ENCODE assay signal across 9 mouse cellular contexts in genomic region chr3:101599920-101600741, GRCm38 (mm10). TPM values are rescaled to one million over a fixed set of nuclear protein-coding genes. Genes with fewer than 3 reads are reported as not detected.
DNase-seq lines count a peak whose midpoint lies in the region; ATAC-seq lines count a peak whose summit lies in the region.
"Had no signal": no experiment of that assay in that cellular context is flagged by ENCODE, and none has a peak within 500 bp of the region (broad histone marks: within the 10 kb centered on the region; RNA-seq: fewer than 3 reads in every experiment).

No protein-coding gene starts in this region.

- peak; percentile 38 for DNase-seq in adrenal gland, adult 2 months
- no peak for DNase-seq in adrenal gland, postnatal 10 days
- DNase-seq in 416B (ENCODE audit: low read depth): peak; percentile 82
- no peak for DNase-seq in spleen, postnatal 14 days (ENCODE audit: low spot score in 2 of 2)
- DNase-seq in gastrocnemius, postnatal 25 days: no peak
- DNase-seq in spleen, postnatal 36 days (ENCODE audit: low spot score in 2 of 2): no peak

- peaks cover 67% of the 10 kb centered on the region for H3K4me1 ChIP-seq in forebrain, embryonic 16.5 days (replicated peaks; ENCODE audit: control insufficient read depth, insufficient read depth, low read length)
- H3K4me1 ChIP-seq in liver, embryonic 16.5 days (ENCODE audit: control insufficient read depth, low read depth, low read length): peaks cover 71% of the 10 kb centered on the region

- no peak overlapping the region for H3K4me3 ChIP-seq in forebrain, embryonic 16.5 days (replicated peaks; ENCODE audit: low read length)
- H3K4me3 ChIP-seq in liver, embryonic 16.5 days (ENCODE audit: low read depth, low read length): no peak overlapping the region
- H3K4me3 ChIP-seq: erythroblast, embryonic 14.5 days had no signal

- peak overlapping the region; percentile 13 for H3K4me2 ChIP-seq in forebrain, embryonic 16.5 days (ENCODE audit: low read length)
- H3K4me2 ChIP-seq in liver, embryonic 16.5 days (ENCODE audit: low read depth, low read length): no peak overlapping the region; the same call in 1 of the 2 replicates

- no peaks in the 10 kb centered on the region for H3K27me3 ChIP-seq in forebrain, embryonic 16.5 days (replicated peaks; ENCODE audit: control insufficient read depth, insufficient read depth, low read length)
- H3K27me3 ChIP-seq in liver, embryonic 16.5 days (ENCODE audit: control insufficient read depth, insufficient read depth, low read depth, low read length): peaks cover under 1% of the 10 kb centered on the region; the same call in 1 of the 2 replicates

- no peak overlapping the region for H3K9ac ChIP-seq in forebrain, embryonic 16.5 days (replicated peaks; ENCODE audit: low read depth, low read length)
- H3K9ac ChIP-seq in liver, embryonic 16.5 days (ENCODE audit: low read depth, low read length): no peak overlapping the region

- WGBS in forebrain, embryonic 16.5 days: 6% methylated on average over 4 of the region's 4 CpGs
- WGBS in liver, embryonic 16.5 days (ENCODE audit: insufficient replicate concordance): 21% methylated on average over 4 of the region's 4 CpGs

- H3K27ac ChIP-seq in forebrain, embryonic 16.5 days (ENCODE audit: low read length): peak overlapping the region; percentile 27; the same call in 1 of the 2 replicates
- H3K27ac ChIP-seq in liver, embryonic 16.5 days (ENCODE audit: low read length): 0 out of 2 replicates have a peak overlapping the region, but pooled peaks have one; percentile 16

- ATAC-seq in forebrain, embryonic 16.5 days: no peak
- ATAC-seq in liver, embryonic 16.5 days (ENCODE audit: low read depth): no peak

- no peaks in the 10 kb centered on the region for H3K9me3 ChIP-seq in forebrain, embryonic 16.5 days (ENCODE audit: control insufficient read depth, low read length)
- no peaks in the 10 kb centered on the region for H3K9me3 ChIP-seq in liver, embryonic 16.5 days (replicated peaks; ENCODE audit: control insufficient read depth, low read length)

- H3K36me3 ChIP-seq in forebrain, embryonic 16.5 days (ENCODE audit: control insufficient read depth, insufficient read depth): no peaks in the 10 kb centered on the region
- H3K36me3 ChIP-seq in liver, embryonic 16.5 days (ENCODE audit: control insufficient read depth, insufficient read depth): no peaks in the 10 kb centered on the region

RNA-seq across cellular contexts. Expression of gene Atp1a1, which starts 4.4 kb away (rescaled TPM):
- 1,000 to 10,000 TPM in 1 of 2 experiments, 100 to 1,000 TPM in 1; 611 to 1,035 TPM for total RNA-seq in adrenal gland, adult 2 months (2021)
- 301 and 380 TPM in 2 replicates for polyA plus RNA-seq in adrenal gland, adult 2 months (2012; rRNA removed)
- total RNA-seq in adrenal gland, postnatal 10 days (2021): 100 to 1,000 TPM; 434 to 467 TPM
- 42.7 and 49.2 TPM in 2 replicates for polyA plus RNA-seq in forebrain, embryonic 16.5 days (2015; fragmentation: Nextera tagmentation; extraction: Ambion mirVana)
- 42.1 and 45.4 TPM in 2 replicates for polyA plus RNA-seq in liver, embryonic 16.5 days (2015; fragmentation: Nextera tagmentation; extraction: Ambion mirVana)
- total RNA-seq in gastrocnemius, postnatal 25 days (2021): 10 to 100 TPM; 39.6 to 64.7 TPM

Comparison
In these comparisons a context has a peak if more than half of its experiments do, and no peak if none do; other contexts are left out.
1. DNase-seq: peak in adrenal gland, adult 2 months (single experiment) and 416B (single experiment); none in adrenal gland, postnatal 10 days (single experiment), spleen, postnatal 14 days (0 of 2), gastrocnemius, postnatal 25 days (single experiment) and spleen, postnatal 36 days (0 of 2).
2. RNA of gene Atp1a1, which starts 4.4 kb away (total RNA-seq): 611 to 1,035 TPM in adrenal gland, adult 2 months and 434 to 467 TPM in adrenal gland, postnatal 10 days; 39.6 to 64.7 TPM in gastrocnemius, postnatal 25 days; every median in the first group is over 4 times any median in the second.